Mouse (Mus musculus) cerebellum, postnatal 14 days (tissue): ENCODE data around the gene C8g.
A peak's percentile ranks its signal among the peaks of the same experiment; 100 is the strongest.

ENCODE experiments used
- DNase-seq, 2 experiments: peaks; one replicate each; pipeline ENCODE4 v3.0.0; 2021; ENCODE audit warnings: mixed read lengths in 2 of 2

The C8g gene

GRCm38 (mm10) chr2:25500071-25500575 lies 1.4 kb downstream of the C8g start:
- DNase-seq = no peak

- DNase-seq = no peak
Observed at GRCm38 (mm10) chr2:25498622-25499478, 2.7 kb downstream of the C8g start.

DNA sequence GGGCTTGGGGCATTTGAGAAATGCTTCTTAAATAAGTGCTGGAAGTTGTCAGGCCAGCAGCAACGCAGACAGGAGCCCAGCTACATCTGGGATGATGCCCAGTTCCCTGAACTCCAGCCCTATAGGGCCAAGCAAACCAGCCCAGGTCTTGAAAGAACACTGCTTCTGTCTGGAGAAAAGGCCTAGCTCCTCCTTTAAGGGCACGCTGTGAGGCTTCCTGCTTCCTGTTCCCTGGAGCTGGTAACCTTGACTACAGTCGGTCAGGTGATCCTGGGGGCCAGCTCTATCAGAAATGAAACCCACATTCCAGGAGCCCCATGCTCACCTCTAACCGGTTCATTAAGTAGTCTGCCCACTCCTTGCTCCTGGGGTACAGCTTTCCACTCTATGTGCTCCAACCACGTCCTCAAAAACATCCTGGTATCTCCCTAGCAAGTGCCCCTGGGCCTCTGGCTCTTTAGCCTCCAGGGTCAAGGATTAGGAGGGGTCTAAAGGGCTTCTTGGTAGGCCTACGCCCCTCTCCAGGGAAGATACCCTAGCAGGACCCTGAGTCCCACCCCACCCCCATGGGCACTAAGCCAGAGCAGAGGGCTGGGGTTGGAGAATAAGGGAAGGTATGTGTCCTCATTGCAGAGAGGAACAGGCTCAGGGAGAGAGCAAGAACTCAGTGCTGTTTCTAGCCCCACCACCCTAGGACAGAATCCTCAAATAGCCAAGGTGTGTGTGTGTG lies 3.5 kb downstream of the C8g start:
- DNase-seq = no peak

- peak in 1 of 2 experiments; percentile 55 for DNase-seq
Observed at GRCm38 (mm10) chr2:25496462-25496861, 5.1 kb downstream of the C8g start.

- peak; percentile 75 to 81 for DNase-seq
Observed at GRCm38 (mm10) chr2:25493476-25493961, 8.0 kb downstream of the C8g start, which contains the start of gene Lcn12. Lcn12 (minus strand) TSS chr2:25493911.

- no peak for DNase-seq
Observed at GRCm38 (mm10) chr2:25492988-25493387, 8.5 kb downstream of the C8g start.

- DNase-seq = no peak
Observed at GRCm38 (mm10) chr2:25488671-25489068, 12.8 kb downstream of the C8g start.

GRCm38 (mm10) chr2:25487965-25488670 lies 13.4 kb downstream of the C8g start:
- no peak for DNase-seq

DNA sequence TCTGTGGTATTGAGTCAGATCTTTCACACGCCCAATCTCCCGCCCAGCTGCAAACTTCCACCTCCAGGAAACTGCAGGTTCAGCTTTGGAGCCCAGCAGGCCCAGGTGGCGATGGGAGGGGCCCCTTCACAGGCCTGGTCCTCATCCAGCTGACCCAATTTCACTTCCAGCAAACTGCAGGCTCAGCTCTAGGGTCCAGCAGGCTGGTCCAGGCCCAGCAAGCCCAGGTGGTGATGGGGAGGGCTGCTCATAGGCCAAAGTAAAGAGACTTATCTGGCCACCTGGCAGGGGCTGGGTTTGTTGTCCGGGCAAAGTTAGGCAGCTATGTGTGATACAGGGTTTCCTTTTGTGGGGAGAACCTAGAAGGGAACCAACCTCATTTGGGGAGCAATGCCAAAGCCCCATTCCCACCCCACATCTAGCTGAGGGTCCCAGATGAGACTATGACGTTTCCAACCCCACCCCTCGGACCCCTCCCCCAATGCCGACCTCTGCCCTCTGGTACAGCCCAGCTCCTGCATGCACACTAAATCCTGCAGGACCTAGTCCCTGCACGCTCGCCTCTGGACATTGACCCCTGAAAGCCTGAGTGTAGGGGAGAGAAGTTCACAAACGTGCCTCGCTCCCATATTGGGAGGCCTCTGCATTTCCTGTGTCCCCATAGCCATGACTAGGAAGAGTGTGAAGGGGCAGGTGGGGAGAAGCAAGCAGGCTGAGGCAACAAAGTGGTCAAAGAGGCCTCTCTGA lies 16.4 kb downstream of the C8g start:
- peak; percentile 95 to 97 for DNase-seq

DNA sequence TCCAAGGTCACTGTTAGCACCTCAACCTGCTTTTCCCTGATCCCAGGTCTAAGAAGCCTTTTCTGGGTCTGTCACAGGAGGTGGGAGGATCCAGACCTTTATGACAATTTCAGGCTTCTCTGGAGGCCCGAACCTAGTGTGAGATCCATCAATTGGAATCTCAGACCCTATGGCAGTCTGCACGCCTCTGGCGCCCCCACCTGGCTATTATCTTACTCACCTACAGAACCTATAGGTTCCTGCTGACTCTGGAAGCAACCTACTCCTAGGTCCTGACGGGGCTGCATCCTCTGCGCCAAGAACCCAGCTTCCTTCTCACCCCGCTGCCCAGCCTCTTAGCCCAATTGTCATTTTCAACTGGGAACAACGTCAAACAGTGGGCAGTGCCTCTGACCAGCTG lies 18.6 kb downstream of the C8g start:
- DNase-seq = peak; percentile 71

GRCm38 (mm10) chr2:25480541-25480940 lies 21.0 kb downstream of the C8g start:
- DNase-seq = no peak

DNA sequence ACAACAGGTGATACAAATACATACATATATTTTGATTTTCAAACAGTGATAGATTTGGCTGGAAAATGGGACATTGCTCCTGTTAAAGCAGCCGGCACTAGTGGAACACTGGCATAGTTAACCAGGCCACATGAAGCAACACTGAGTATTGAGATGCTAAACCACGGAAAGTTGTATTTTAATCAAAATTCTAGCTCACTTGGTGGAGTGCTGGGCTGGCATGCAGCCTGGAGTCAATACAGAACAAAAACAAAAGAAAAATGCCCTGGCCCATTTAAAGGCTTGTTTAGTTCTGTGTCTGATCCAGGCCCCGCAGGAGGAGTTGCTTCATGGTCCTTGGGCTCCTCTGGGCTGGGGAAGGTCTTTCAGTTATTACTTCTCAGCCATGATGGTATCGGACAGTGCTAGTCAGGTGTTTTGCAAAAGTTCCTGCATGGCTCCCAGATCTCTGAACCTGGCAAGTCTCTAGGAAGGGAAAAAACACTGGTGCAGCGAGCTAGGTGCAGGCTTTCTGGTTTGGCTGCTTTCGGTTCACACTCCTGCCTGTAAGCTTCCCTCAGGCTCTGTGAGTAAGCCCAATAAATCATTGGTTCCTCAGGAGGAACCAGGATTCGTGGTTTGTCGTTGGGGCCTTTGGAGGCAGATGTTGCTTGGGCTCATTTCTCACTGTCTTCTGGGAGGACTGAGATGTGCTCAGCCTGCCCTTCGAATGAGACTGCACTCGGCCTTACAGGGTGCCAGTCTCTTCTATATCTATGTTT lies 21.8 kb downstream of the C8g start:
- no peak for DNase-seq

DNA sequence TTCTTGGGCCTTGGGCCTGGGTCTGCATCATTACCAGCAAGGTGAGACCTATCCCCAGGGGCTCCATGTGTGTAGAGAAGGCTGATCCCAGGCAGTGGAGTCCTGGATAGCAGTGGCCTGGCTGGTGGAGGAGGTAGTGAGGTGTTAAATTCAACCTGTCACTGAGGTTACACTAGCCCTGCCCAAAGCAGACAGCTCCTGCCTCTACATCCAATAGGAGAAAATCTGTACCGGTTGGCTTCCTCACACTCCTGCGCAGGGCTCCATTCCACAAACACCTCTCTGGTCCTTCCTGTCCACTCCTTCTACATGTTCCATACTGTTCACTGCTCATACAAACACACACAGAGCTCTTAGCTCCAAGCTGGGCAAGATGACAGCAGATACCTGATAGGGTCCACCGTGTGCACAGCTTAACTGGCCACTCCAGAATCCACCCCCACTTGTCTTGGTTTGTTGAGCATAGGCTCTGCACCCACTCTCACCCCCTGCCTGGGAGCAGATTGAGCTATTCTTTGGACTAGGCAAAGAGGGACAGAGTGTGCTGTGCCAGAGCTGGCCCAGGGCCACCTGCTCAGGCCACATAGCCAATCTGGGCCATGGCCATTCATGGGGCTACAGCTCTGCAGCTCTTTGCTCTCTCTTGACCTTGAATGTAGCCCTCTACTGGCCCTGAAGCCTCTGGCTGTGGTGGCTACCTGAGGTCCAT lies 23.4 kb downstream of the C8g start:
- DNase-seq = peak; percentile 96 to 97

DNA sequence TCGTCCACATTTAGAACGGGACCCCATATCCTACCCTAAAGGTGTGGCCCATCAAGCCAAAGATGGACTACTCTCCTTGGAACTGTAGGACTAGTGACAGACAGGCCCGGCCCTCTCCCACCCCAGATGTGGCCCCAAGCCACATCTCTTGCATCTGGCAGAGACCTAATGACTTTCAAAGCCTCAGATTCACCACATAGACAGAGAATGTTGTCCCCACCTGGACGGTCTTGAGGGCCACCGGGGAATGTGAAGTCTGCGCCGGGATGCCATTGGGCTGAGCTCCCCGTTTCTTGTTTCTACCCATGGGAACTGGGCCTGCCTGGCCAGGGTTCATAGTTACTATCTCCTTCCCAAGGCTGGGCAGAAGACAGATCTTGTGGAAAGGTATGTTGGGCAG lies 24.0 kb downstream of the C8g start:
- DNase-seq = no peak

- no peak for DNase-seq
Observed at GRCm38 (mm10) chr2:25472550-25472949, 29.0 kb downstream of the C8g start.

DNA sequence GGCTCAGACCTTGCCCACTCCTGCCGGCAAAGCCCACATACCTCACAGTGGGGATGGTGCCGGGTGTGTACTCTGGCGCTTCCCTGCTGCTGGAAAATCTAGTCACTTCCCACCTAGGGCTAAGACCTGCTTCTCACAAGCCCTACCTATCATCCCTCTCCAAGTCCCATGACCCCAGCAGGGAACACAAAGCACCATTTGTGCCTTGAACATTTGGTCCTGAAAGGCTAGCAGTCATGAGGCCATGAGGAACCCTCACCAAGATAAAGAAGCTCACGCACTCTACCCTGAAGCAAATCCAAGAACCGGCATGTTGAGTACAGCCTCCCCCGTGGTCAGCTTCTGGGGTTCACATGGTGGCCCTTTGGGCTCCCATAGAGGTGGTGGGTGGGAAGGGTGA lies 31.6 kb downstream of the C8g start, which contains the start of gene Ptgds:
Gene Ptgds, minus strand, starts transcription at position 78 of the 400 bp plus-strand sequence.
- no peak for DNase-seq

DNA sequence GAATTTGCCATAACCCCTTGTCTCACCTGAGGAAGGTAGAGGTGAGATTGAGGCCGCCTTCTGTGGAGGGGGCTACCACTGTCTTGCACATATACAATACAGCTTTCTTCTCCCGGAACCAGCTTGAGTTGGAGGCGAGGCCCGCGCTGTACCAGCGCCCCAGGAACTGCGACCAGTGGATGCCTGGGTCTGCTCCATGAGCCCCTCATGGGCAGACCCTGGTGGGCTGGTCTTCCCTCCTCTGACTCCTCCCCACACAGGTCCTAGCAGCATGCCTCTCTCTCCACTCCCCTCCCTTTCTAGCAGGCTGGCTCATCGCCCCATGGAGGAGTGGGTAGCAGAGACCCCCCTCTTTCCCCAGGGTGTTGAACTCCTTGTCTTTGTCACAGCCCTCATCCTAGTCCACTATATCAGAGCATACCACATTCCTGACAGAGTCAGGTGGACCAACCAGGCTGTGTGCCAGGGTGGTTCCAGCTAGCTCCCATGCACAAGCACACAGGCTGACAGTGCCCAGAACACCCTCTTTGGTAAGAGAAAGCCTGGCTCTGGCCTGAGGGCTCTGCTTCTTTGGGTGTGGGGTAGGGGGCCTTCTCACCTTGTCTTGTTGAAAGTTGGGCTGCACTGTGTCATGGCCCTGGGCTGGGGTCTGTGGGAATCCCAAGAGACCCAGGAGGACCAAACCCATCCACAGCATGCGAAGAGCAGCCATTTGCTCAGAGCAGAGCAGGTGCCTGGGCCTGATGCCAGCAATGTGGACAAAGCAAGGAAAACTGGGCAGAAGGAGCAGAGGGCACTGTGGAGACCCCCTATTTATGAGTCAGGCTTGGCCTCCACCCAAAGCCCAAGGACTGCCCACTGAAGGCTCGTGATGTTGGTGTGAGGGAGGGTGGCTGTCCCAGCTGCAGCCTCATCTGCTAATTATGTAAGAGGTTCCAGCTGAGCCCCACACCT lies 32.3 kb downstream of the C8g start:
- DNase-seq = peak; percentile 83 to 91

- DNase-seq = no peak
Observed at GRCm38 (mm10) chr2:25467606-25468303, 33.8 kb downstream of the C8g start.
